In genomic region chr12:17358981-17359380, GRCm38 (mm10) we compare ENCODE assay signal across 8 mouse cellular contexts. TPM values are rescaled to one million over a fixed set of nuclear protein-coding genes. Genes with fewer than 3 reads are reported as not detected.
DNase-seq lines count a peak whose midpoint lies in the region; ATAC-seq and TF ChIP-seq lines count a peak whose summit lies in the region.
"Had no signal": no experiment of that assay in that cellular context is flagged by ENCODE, and none has a peak within 500 bp of the region (broad histone marks: within the 10 kb centered on the region; RNA-seq: fewer than 3 reads in every experiment).

No protein-coding gene starts in this region.

- ATAC-seq in kidney, embryonic 14.5 days (ENCODE audit: low FRiP score, low TSS enrichment) = no peak

- H3K79me2 ChIP-seq in CH12.LX (replicated peaks; ENCODE audit: control insufficient read depth, extremely low read depth, insufficient read depth, poor library complexity, severe bottlenecking) = no peaks in the 10 kb centered on the region

- H3K36me3 ChIP-seq in kidney, embryonic 14.5 days (ENCODE audit: control insufficient read depth, insufficient read depth, low read length) = peaks cover 85% of the 10 kb centered on the region
- peaks cover 62 to 97% of the 10 kb centered on the region in 2 experiments for H3K36me3 ChIP-seq in CH12.LX (replicated peaks in 1 of 2; ENCODE audit: control insufficient read depth in 1 of 2, insufficient read depth in 1 of 2, low read length in 1 of 2)

- no peak for TF ChIP-seq EP300 in CH12.LX (IDR thresholded peaks at IDR 0.05; ENCODE audit: low read length)

- TF ChIP-seq POLR2A in CH12.LX (IDR thresholded peaks at IDR 0.05; ENCODE audit: low read depth, low read length) = no peak

- H3K4me2 ChIP-seq in kidney, embryonic 14.5 days (replicated peaks; ENCODE audit: low read depth, low read length) = no peak overlapping the region
- no peak overlapping the region for H3K4me2 ChIP-seq in CH12.LX (ENCODE audit: insufficient read depth, low read depth, poor library complexity, severe bottlenecking)
- H3K4me2 ChIP-seq: limb, embryonic 12.5 days had no signal

- dilution Hi-C loops in CH12.LX (cut with MboI; ENCODE audit: extremely low pct_ligation_motif_present, extremely low pct_unique_long_range_greater_than_20kb, low sequenced_read_pairs) = no loop called here

- H3K9me3 ChIP-seq in kidney, embryonic 14.5 days (ENCODE audit: control insufficient read depth, low read length) = no peaks in the 10 kb centered on the region
- peaks cover 2% of the 10 kb centered on the region for H3K9me3 ChIP-seq in CH12.LX (replicated peaks; ENCODE audit: low read length)
- H3K9me3 ChIP-seq: limb, embryonic 12.5 days had no signal

- H3K27me3 ChIP-seq in kidney, embryonic 14.5 days (ENCODE audit: control insufficient read depth, insufficient read depth, low read length) = no peaks in the 10 kb centered on the region
- no peaks in the 10 kb centered on the region for H3K27me3 ChIP-seq in CH12.LX (replicated peaks)
- H3K27me3 ChIP-seq: limb, embryonic 12.5 days had no signal

- peak in 1 of 2 experiments; percentile 40; a peak in 2 of 4 replicates for TF ChIP-seq CTCF in CH12.LX (conservative IDR thresholded peaks at IDR 0.05 in 1 of 2, IDR thresholded peaks at IDR 0.05 in 1 of 2; ENCODE audit: low read depth in 2 of 2, low read length in 2 of 2)

- no peak overlapping the region for H3K9ac ChIP-seq in kidney, embryonic 14.5 days (ENCODE audit: low read depth, low read length)
- no peak overlapping the region for H3K9ac ChIP-seq in CH12.LX (ENCODE audit: insufficient read depth, low read depth)
- H3K9ac ChIP-seq: limb, embryonic 12.5 days had no signal

- in situ Hi-C loops in CH12.LX (cut with MboI; ENCODE audit: low pct_ligation_motif_present, low pct_unique_long_range_greater_than_20kb, low sequenced_read_pairs) = loop anchor here (25.0 kb wide), 1 partner anchor 303 kb away; no protein-coding TSS in a partner anchor

- H3K27ac ChIP-seq in kidney, embryonic 14.5 days (ENCODE audit: low read depth, low read length) = no peak overlapping the region
- no peak overlapping the region for H3K27ac ChIP-seq in CH12.LX (ENCODE audit: insufficient read depth, low read depth)
- H3K27ac ChIP-seq: limb, embryonic 12.5 days had no signal

- WGBS in kidney, embryonic 14.5 days = 89% methylated on average over 9 of the region's 9 CpGs

- no peaks in the 10 kb centered on the region for H3K4me1 ChIP-seq in kidney, embryonic 14.5 days (ENCODE audit: control insufficient read depth, insufficient read depth, low read length)
- H3K4me1 ChIP-seq in CH12.LX (ENCODE audit: control insufficient read depth in 1 of 2, insufficient read depth in 2 of 2) = no peaks in the 10 kb centered on the region
- H3K4me1 ChIP-seq: limb, embryonic 12.5 days had no signal

- DNase-seq in kidney, adult 11 months = peak; percentile 63
- DNase-seq in 3T3-L1 (ENCODE audit: low read depth, low spot score) (peak; percentile 47), CH12.LX (ENCODE audit: extremely low read depth) (no peak)
- peak; percentile 75 to 80 for DNase-seq in kidney, postnatal 25 days
- no peak for DNase-seq in cerebellum, adult 9-11 months
- no peak for DNase-seq in spleen, adult 18-20 months

- TF ChIP-seq RAD21 in CH12.LX (IDR thresholded peaks at IDR 0.05; ENCODE audit: low read depth, low read length) = peak; percentile 35

- H3K4me3 ChIP-seq in kidney, embryonic 14.5 days (ENCODE audit: low read length) = no peak overlapping the region
- H3K4me3 ChIP-seq in CH12.LX (replicated peaks in 1 of 3; ENCODE audit: low read depth in 2 of 3, low read length in 2 of 3, poor library complexity in 1 of 3) = no peak overlapping the region
- H3K4me3 ChIP-seq: limb, embryonic 12.5 days had no signal

TF ChIP-seq in CH12.LX, 34 proteins besides CTCF, POLR2A, EP300 and RAD21:
- TF ChIP-seq TCF12 (IDR thresholded peaks at IDR 0.05; ENCODE audit: low read depth, low read length) (no peak), SMC3 (IDR thresholded peaks at IDR 0.05; ENCODE audit: low read depth, low read length) (peak; percentile 19; the same call in 1 of the 2 replicates)

RNA-seq across cellular contexts. Expression of gene Nol10, which starts 10.7 kb away (rescaled TPM):
- polyA plus RNA-seq in kidney, embryonic 14.5 days (2014; fragmentation: Nextera tagmentation; extraction: Ambion mirVana) = 22.0 and 31.0 TPM in 2 replicates
- total RNA-seq in CH12.LX (2012; rRNA removed) (10.9 and 14.4 TPM in 2 replicates), CH12.LX (2014; rRNA removed) (12.3 and 14.5 TPM in 2 replicates)
- polyA plus RNA-seq in CH12.LX (2012; ENCODE audit: insufficient read length, low read depth) = 64.9 and 65.8 TPM in 2 replicates

RNA-seq across cellular contexts. Expression of gene Atp6v1c2, which starts 29.8 kb away (rescaled TPM):
- 0.53 and 1.0 TPM in 2 replicates for polyA plus RNA-seq in kidney, embryonic 14.5 days (2014; fragmentation: Nextera tagmentation; extraction: Ambion mirVana)
- total RNA-seq in CH12.LX (2012; rRNA removed) (0.34 and 0.42 TPM in 2 replicates), CH12.LX (2014; rRNA removed) (not detected in 2 replicates)
- polyA plus RNA-seq in CH12.LX (2012; ENCODE audit: insufficient read length, low read depth) = 0.19 TPM in 2 replicates

Comparison
In these comparisons a context has a peak if more than half of its experiments do, and no peak if none do; other contexts are left out.
1. DNase-seq: peak in kidney, adult 11 months (single experiment), 3T3-L1 (single experiment) and kidney, postnatal 25 days (2 of 2); none in CH12.LX (single experiment), cerebellum, adult 9-11 months (single experiment) and spleen, adult 18-20 months (0 of 2).